Mouse (Mus musculus): ENCODE measurements around the gene Klrb1a.
"Not testable (repeated sequence)": the region's sequence is repeated elsewhere in the genome, so short reads cannot be mapped to it uniquely, and the experiment has no call there.

Klrb1a gene

GRCm38 (mm10) chr6:128623433-128623832 lies at the start of gene Klrb1a:
TSS of gene Klrb1a (minus strand) at chr6:128623533.
- DNase-seq (ENCODE audit: low spot score): not testable (repeated sequence)

DNA sequence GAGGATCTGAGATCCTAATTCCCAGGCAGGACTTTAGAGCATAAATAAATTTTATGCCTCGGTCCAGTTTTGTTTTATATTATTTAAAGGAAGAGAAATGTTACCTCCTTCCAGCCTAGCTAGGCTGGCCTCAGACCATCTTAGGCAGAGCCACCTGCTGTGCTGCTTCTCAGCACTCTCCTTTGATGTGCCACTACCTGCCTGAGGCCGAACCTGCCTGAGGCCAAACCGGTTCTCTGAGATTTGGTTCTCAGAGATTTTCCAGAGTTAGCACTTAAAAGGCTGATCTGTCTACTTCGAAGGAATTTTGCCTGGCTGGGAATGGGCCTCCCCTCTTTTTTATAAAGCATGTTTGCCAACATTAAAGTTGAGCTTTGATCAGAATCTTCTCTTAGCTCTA lies 46.6 kb upstream of the Klrb1a start:
- DNase-seq (ENCODE audit: low spot score): no peak

DNA sequence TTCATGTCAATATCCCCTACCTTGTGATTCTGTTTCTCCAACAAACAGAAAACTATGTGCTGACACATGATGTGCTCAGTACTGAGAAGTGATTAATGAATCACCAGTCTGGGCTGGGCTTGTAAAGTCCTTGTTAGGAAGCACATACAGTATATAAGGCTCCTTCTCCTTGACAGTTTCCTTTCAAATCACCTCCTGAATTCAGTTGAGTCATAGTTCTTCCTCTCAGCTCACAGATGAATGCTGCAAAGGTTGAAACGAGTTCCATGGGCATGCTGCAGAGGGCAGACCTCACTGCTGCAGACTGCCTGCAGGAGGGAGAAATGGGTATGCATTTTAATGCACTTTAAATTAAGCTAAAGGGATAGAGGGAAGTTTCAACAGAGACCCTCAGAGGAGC lies 38.9 kb upstream of the Klrb1a start, which contains the start of gene Clec2h:
TSS of gene Clec2h (plus strand) at position 180 of the 400 bp plus-strand sequence.
- no peak for DNase-seq (ENCODE audit: low spot score)

DNA sequence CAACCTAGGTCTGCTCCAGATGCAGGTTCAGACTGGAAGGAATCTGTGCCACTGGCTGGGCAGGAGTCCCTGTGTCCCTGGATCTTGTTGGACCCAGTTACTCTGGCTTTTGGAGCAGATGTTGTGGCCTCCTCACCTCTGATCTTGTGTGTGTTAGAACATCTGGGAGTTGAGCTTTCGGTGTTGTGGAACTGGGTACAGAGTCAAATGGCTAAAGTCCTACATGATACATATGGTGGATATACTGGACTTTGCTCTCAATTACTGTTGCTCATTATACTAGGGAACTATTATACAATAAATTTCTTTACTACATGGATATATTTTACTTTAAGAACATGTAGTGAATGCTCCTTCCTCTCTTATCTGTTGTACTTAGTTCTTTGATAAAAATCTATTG lies 37.9 kb upstream of the Klrb1a start:
- no peak for DNase-seq (ENCODE audit: low spot score)

GRCm38 (mm10) chr6:128652938-128653337 lies 29.6 kb upstream of the Klrb1a start:
- no peak for DNase-seq (ENCODE audit: low spot score)

- not testable (repeated sequence) for DNase-seq (ENCODE audit: low spot score)
Measured at GRCm38 (mm10) chr6:128650827-128651226, 27.5 kb upstream of the Klrb1a start.

DNA sequence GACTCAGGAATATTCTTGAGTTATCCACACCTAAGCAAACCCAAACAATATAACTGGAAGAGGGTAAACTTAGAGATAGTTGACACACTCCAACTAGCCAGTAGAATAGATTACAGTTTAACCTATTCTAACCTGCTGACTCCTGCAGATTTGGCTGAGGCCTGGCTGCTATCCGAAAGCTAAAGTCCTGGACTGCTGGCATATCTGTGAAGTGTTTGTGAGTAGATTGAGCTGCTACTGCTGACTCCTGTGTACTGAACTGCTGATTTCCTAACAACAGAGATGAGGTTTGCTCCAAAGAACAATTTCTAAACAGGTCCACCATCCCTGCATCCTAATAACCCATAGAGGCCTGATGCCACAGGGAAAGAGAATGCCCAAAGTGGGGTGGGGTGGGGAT lies 26.9 kb upstream of the Klrb1a start:
- peak; percentile 10 for DNase-seq (ENCODE audit: low spot score)

DNA sequence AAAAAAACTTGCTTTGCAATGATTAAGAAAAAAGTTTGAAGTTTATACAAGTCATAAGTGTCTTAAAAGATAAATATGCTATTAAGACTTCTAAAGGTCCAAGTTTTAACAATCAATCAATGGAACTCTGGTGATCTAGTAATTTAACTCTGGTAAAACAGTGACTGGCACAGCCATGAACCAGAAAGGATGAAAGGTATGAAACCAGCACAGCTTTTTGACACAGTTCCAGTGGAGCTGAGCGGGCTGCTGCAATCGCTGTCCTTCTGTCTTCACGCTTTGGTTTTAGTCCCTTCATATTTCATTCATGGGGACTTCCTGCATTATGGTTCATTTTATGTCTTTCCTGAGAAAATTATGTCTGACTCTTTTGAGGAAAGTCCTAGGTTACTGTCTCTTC lies 26.3 kb upstream of the Klrb1a start:
- DNase-seq (ENCODE audit: low spot score): no peak

DNA sequence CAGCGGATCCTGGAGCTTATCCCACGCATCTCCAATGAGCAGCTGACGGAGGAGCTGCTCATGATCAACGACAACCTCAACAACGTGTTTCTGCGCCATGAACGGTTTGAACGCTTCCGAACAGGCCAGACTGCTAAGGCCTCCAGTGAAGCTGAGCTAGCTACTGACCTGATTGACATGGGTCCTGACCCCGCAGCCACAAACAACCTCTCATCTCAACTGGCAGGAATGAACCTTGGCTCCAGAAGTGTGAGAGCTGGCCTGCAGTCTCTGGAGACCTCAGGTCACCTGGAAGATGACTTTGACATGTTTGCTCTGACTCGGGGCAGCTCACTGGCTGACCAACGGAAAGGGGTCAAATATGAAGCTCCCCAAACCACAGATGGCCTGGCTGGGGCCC lies 22.4 kb upstream of the Klrb1a start:
- not testable (repeated sequence) for DNase-seq (ENCODE audit: low spot score)

GRCm38 (mm10) chr6:128644694-128645093 lies 21.4 kb upstream of the Klrb1a start:
- DNase-seq (ENCODE audit: low spot score): not testable (repeated sequence)

DNA sequence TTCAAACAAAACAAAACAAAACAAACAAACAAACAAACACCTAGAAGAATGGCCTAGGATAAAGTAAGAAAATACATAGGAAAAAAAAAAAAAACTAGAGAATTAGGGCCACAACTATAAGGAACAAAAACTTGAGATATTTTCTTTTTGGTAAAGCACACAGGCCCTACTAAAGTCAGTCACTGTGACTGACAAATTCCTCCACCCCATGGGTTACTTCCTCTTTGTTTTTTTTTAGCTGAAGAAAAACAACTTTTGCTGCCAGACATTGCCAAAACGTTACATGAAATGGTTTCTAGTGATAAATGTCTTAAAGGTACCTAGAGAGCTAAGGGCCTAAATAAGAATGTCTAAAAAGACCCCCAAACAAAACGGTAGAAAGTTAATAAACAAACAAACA lies 20.7 kb upstream of the Klrb1a start:
- DNase-seq (ENCODE audit: low spot score): peak; percentile 29

DNA sequence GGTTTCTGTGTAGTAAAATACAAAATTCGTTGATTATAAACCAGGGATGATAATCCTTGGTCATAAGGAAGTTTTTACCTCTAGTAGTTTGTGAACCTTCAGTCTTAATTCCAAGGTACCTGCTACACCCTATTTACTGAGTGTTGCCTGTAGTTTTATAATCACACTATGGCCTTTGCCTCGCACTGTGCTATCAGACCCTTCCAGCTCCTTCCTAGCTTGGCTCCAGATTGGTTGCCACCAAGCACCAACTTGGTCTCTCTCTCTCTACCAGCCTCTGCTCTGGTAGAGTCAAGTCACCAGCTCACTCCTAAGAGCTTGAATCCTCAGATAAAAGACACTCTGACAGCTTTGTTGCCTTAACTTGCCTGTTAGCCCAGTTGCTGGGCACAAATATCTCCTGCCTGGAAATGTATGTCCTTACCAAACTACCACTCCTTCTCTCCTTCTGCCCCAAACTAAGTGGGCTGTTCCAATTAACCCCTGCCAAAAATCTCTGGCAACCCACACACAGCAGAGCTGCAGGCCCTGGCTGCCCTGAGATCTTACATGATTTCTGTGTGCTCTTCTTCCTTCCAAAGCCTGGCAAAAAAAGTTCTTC lies 17.9 kb upstream of the Klrb1a start:
- no peak for DNase-seq (ENCODE audit: low spot score)

DNA sequence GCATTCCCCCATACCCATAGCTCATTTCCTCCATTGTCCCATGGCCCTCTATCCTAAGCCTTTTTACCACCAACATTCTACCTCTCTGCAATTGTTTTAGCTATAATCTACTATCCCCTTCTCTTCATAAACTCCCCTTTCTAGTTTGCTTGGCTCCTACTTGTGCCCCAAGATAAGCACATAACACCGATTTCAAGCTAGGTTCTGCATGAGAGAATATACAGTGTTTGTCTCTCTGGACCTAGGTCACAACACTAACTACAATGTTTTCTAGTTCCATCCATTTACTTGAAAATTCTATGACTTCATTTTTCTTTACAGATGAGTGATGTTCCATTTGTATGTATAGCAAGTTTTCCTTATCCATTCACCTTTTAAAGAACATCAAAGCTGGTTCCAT lies 17.3 kb upstream of the Klrb1a start:
- no peak for DNase-seq (ENCODE audit: low spot score)

GRCm38 (mm10) chr6:128630912-128631905 lies 7.9 kb upstream of the Klrb1a start:
- DNase-seq (ENCODE audit: low spot score): not testable (repeated sequence)

DNA sequence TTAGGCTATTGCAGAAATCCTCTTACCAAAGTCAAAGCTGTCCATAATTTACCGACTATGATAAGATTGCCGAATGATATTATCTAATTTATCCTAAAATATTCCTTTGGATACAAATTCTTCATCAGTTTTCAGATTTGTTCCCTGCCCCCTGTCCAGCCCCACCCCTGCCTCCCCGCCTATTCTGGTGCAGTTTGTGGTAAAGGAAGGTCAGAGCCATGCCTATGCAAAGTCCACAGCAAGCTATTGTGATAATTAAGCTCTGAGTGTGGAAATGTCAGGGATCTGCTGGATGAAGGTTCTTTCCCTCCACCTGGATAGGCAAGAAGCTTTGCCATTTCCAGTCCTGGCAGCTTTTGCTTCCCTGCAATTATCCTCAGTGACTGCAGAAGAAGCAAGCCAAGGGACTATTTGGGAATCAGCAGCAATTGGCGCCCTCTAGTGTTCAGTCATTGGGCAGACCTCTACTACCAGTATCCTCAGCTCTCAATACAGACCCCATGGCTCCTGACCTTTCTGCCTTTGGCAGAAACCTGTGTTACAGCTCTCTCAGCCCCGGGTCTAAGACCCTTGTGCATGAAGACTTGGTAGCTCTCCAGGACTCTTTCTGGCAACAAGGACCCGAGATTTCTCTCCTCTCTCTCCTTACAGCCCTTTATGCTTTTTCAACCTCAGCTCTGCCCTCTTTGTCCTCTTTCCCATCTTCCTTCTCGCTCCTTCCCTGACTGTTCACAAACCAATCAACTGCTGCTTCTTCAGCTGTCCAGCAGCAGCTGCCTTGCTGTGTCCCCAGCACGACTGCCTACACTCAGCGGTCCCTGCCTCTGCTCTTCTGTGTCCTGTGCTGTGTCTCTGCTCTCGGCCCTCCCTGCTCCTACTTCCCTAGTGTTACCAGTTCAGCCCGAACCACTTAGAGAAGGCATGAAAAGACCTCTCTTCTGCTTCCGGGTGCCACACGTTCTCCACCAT lies 6.7 kb upstream of the Klrb1a start:
- DNase-seq (ENCODE audit: low spot score): peak; percentile 52

DNA sequence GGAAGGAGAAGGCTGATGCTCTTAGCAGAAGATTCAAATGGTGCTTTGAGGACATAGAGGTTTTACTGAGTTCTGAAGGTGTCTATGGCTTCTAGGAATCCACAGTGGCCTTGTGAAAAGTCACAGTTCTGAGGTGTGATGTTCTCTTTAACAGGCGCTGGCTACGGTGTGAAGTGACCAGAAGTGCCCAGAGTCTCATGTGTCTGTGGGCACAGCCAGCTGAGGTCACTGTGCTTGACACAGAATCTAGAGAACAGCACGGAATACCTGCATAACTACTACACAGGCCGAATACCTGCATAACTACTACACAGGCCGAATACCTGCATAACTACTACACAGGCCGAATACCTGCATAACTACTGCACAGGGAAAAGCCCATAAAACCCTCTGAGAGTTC lies 1.9 kb upstream of the Klrb1a start:
- DNase-seq (ENCODE audit: low spot score): not testable (repeated sequence)

DNA sequence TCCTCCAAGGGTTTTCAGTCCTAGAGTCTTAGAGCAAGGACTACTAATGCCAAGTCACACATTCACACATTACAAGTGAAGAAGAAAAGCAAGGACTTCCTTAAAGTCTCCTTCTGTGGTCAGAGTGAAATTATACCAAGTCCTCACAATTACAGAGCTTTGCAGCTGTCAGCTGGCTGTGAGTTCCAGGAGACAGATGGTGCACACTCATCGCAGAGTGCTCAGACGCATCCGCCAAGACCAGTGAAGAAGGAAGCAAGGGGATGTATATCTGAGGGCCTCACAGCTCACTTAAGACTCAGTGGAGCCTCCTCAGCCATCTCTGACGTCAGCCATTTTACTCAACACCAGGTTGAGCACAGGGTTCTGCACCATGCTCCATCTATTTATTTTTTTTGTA lies 1.1 kb upstream of the Klrb1a start:
- DNase-seq (ENCODE audit: low spot score): no peak

GRCm38 (mm10) chr6:128622733-128623132 lies 600 bp downstream of the Klrb1a start:
- no peak for DNase-seq (ENCODE audit: low spot score)

DNA sequence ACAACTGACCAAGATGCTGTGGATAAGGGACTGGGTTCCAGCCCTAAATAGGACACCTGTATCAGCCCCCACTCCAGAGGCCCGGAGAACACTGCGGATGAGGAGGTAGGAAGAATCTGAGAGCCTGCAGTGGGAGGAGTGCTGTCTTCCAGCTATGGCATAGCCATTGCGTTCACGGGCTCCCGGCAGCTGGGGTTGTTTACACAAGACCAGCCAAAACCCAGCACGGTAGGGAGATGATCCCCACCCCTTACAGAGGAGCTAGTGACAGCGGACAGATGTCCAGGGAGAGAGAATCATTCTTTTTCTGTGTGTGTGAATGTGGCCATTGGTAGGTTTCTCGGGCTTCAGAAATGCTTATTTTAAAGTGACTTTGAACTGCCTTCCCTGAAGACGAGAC lies 17.0 kb downstream of the Klrb1a start:
- peak; percentile 44 for DNase-seq (ENCODE audit: low spot score)

DNA sequence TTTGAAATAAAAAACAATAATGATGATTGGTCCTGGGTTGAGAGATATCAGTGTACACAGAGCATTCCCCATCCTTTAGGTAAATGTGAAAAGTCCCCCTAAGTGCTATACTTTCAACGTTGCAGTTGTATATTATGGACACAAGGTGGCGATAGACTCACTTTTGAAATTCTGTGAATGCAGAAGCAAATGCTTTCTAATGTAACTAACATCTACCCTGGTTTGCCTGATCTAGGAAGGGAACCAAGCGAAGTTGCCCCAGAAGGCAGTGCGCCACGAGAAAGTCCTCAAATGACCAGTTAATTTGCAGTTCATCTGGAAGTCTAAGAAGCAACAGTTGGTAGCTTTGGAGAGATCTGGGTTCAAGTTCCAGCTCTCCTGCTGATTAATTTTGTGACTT lies 18.8 kb downstream of the Klrb1a start:
- DNase-seq (ENCODE audit: low spot score): peak; percentile 47

DNA sequence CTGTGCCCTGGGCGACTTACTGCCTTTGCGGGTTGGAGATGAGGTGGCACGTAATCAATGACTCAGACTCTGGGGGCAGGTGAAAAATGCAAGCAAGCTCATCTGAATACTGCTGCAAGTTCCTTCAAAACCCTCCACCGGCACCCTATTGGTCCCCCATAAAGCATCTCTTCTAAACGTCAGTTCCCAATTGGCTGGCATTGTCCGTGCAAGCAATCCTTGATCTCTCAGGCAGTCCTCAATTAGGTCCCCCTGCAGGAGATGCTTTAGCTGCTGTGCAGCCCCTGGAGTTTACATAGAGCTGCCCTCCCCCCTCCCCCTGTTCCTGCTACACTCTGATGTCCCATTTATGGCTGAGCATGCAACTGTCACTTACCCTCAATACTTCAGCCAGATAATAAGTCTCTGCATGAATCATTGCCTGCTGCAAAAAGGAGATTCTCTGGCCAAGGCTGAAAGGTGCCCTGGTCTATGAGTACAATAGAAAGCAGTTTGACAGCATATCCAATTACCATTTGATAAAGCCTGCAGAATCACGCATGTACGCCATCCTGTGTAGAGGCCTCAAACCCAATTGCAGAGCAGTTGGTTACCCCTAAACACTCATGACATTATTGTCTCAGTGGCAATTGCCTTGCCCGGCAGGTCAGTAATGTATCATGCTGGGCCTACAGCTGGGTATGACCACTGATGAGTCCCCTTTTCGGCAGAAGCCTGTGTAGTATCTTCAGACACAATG lies 20.7 kb downstream of the Klrb1a start:
- no peak for DNase-seq (ENCODE audit: low spot score)

All from lung, postnatal 25 days (tissue).